Mouse (Mus musculus): ENCODE results near the gene Hsd3b4. TPM values are rescaled to one million over a fixed set of nuclear protein-coding genes. Genes with fewer than 3 reads are reported as not detected.

Hsd3b4 gene
- polyA plus RNA-seq (2014; fragmentation: Illumina TruSeq; extraction: RNeasy Lipid Tissue Mini Kit (QIAGEN cat#74804); ENCODE audit: insufficient read depth, low read depth, low replicate concordance), result not detected

GRCm38 (mm10) chr3:98510414-98510813 lies at the start of gene Hsd3b4:
Gene Hsd3b4, minus strand, starts transcription at chr3:98510514.

GRCm38 (mm10) chr3:98457026-98457425 lies 53.3 kb downstream of the Hsd3b4 start, which contains the start of gene Gm4450:
Gene Gm4450, minus strand, starts transcription at chr3:98457126.

Other genes starting within 250 kb of the Hsd3b4 start
- 19.3 TPM for gene Hmgcs2, start 230.1 kb downstream of the Hsd3b4 start, polyA plus RNA-seq (2014; fragmentation: Illumina TruSeq; extraction: RNeasy Lipid Tissue Mini Kit (QIAGEN cat#74804); ENCODE audit: insufficient read depth, low read depth, low replicate concordance)
- 20.2 TPM for gene Phgdh, start 170.5 kb downstream of the Hsd3b4 start, polyA plus RNA-seq (2014; fragmentation: Illumina TruSeq; extraction: RNeasy Lipid Tissue Mini Kit (QIAGEN cat#74804); ENCODE audit: insufficient read depth, low read depth, low replicate concordance)
- gene Zfp697, start 128.1 kb downstream of the Hsd3b4 start, polyA plus RNA-seq (2014; fragmentation: Illumina TruSeq; extraction: RNeasy Lipid Tissue Mini Kit (QIAGEN cat#74804); ENCODE audit: insufficient read depth, low read depth, low replicate concordance), result 9.2 TPM
- not detected for gene Gm4450, start 53.4 kb downstream of the Hsd3b4 start, polyA plus RNA-seq (2014; fragmentation: Illumina TruSeq; extraction: RNeasy Lipid Tissue Mini Kit (QIAGEN cat#74804); ENCODE audit: insufficient read depth, low read depth, low replicate concordance)
- gene Gm10681, start 78.3 kb upstream of the Hsd3b4 start, polyA plus RNA-seq (2014; fragmentation: Illumina TruSeq; extraction: RNeasy Lipid Tissue Mini Kit (QIAGEN cat#74804); ENCODE audit: insufficient read depth, low read depth, low replicate concordance), result not detected
- not detected for gene Hsd3b5, start 119.7 kb upstream of the Hsd3b4 start, polyA plus RNA-seq (2014; fragmentation: Illumina TruSeq; extraction: RNeasy Lipid Tissue Mini Kit (QIAGEN cat#74804); ENCODE audit: insufficient read depth, low read depth, low replicate concordance)
- 0.06 TPM for gene Hsd3b2, start 214.0 kb upstream of the Hsd3b4 start, polyA plus RNA-seq (2014; fragmentation: Illumina TruSeq; extraction: RNeasy Lipid Tissue Mini Kit (QIAGEN cat#74804); ENCODE audit: insufficient read depth, low read depth, low replicate concordance)

All from lung, adult 10 weeks (tissue).